Mouse (Mus musculus) lung, postnatal 14 days (tissue): ENCODE results near the gene Prss53.
"Not testable (repeated sequence)": the region's sequence is repeated elsewhere in the genome, so short reads cannot be mapped to it uniquely, and the experiment has no call there.

Experiments used
- DNase-seq: peaks from one replicate; pipeline ENCODE4 v3.0.0; 2021

The Prss53 gene

GRCm38 (mm10) chr7:127912190-127912871, 21.6 kb upstream of the Prss53 start, which contains the start of gene Kat8:
Gene Kat8 (plus strand): TSS chr7:127912516.
- DNase-seq: peak; percentile 89

GRCm38 (mm10) chr7:127908656-127909055, 17.9 kb upstream of the Prss53 start:
- DNase-seq: no peak

DNA sequence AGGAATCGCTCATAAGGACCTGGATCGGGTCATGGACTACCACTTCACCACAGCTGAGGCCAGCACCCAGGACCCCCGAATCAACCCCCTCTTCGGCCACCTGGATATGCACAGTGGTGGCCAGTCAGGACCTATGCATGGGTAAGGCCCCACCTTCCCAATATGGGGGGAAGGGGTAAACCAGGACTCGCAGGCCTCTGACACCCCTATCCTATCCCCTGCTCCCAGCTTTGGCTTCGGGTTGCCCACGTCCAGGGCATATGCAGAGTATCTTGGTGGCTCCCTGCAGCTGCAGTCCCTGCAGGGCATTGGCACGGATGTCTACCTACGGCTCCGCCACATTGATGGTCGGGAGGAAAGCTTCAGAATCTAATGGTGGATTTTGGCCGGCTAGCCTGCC, 17.2 kb upstream of the Prss53 start:
- no peak for DNase-seq

DNA sequence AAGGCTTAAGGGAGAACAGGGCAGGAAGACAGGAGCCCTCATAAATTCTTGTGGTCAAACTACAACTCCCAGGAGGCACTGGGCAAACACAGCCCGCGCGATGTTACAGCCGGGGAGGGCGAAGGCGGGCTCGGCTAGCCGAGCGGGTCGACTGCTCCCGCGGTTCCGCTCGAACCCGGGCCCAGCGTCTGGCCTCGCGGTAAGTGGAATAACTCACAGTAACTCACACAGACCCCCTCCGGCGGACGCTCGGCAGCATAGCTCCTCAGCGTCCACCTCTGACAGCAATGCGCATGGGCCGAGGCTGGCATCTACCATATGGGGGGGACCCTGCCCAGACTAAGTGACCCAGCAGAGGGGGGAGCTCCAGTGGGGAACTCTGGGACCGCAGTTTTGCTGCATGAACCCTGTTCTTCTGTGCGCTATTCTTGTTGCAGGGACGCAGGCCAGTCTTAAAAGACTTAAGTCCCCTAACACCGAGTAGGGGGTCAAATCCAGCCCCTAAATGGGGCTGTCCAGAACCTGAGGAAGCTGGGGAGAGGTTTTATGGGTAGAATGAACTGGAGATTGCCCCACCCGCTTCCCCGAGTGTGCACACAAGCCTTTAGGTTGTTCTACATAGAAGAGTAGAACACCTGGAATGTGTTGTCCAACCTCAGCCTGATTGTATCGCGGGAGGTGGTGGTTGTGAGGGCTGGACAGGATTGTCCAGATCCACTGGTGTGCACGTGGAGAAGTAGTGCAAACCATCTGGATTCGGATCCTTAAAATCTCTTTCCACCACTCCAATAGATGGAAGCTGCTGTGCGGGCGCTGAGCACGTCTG, 13.4 kb upstream of the Prss53 start, which contains the start of gene Bckdk:
TSS of gene Bckdk (plus strand) at position 112 of the 826 bp plus-strand sequence.
- peak; percentile 74 for DNase-seq

GRCm38 (mm10) chr7:127901772-127902171, 11.0 kb upstream of the Prss53 start:
- no peak for DNase-seq

GRCm38 (mm10) chr7:127899997-127900396, 9.2 kb upstream of the Prss53 start:
- DNase-seq: no peak

GRCm38 (mm10) chr7:127898179-127898956, 7.6 kb upstream of the Prss53 start:
- no peak for DNase-seq

DNA sequence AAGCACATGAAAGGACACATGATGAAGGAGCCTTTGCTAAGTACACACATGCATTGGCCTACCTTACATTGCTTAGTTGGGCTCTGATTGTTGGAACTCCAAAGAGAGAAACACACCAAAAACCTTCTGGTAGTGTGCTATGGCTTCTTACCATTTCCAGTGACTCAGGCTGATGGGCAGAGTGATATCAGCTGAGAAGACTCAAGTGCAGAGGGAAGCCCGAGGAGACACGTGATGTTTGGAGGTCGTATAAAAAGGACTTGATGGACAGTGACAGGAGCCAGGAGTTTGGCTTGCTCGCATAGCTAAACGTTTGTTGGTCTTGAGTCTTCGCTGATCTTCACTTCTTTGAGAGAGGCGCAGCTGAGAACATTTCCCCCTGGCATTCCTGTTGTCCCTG, 6.8 kb upstream of the Prss53 start:
- DNase-seq: no peak

DNA sequence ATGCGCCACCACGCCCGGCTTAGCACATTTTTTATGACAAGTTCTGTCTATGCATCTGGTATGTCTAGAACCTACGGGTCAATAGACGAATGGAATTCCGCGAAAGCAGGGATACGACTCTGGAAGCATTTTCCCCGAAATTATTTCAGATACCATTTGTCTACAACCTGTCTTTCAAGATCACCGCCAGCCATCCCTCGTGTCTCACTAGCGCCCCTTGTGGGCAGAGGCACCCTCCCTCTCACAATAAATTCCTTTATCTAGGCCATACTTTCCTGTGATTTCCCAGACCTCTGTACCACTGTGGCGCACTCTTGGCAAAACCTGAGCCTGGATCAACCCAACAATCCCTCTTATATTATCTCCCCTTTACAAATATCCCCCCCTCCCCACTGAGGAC, 5.6 kb upstream of the Prss53 start:
- peak; percentile 79 for DNase-seq

- not testable (repeated sequence) for DNase-seq
Observed at GRCm38 (mm10) chr7:127895891-127896290, 5.1 kb upstream of the Prss53 start.

- DNase-seq: peak; percentile 95
Observed at GRCm38 (mm10) chr7:127895442-127895841, 4.7 kb upstream of the Prss53 start, which contains the start of the genes Gm21974 and Vkorc1. Gene Gm21974 (minus strand): TSS chr7:127895454. Gene Vkorc1 (minus strand): TSS chr7:127895617.

DNA sequence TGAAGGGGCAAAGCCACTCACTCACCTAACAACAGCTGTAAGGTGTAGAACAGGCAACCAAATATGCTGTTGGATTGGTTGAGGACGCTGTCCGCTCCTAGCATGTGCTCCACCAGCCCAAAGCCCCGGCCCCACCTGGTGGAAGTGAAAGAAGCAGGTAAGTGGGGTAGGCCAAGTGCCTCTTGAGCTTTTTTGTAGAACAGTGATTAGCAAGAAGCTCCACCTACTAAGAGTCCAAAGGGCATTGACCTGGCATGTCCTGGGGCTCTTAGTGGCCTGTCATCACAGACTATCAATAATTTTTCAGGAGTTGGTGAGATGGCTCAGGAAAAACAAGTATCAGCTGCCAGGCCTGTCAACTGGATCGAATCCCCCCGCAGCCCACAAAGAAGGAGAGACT, 3.7 kb upstream of the Prss53 start:
- no peak for DNase-seq

- no peak for DNase-seq
Observed at GRCm38 (mm10) chr7:127888821-127889220, 1.9 kb downstream of the Prss53 start.

- no peak for DNase-seq
Observed at GRCm38 (mm10) chr7:127887781-127888180, 3.0 kb downstream of the Prss53 start.

GRCm38 (mm10) chr7:127887191-127887590, 3.6 kb downstream of the Prss53 start:
- no peak for DNase-seq

DNA sequence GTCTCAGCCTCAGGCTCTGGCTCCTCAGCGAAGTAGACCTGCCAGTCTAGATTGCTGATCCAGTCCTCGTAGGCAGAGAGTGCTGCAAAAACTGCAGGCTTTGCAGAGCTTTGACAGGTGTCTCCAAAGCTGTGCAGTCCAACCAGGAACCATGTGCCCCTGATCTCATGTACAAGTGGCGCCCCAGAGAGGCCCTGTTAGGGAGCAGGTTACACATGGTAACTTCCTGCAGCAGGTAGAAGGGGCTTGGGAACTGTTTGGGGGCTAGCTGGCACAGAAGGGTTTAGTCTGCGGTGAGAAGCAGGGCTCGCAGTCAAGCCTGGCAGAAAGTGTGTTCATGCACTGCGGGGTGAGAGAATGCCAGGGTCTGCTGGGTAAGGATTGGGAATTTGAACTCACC, 4.2 kb downstream of the Prss53 start:
- no peak for DNase-seq

GRCm38 (mm10) chr7:127885951-127886350, 4.8 kb downstream of the Prss53 start:
- peak; percentile 63 for DNase-seq

DNA sequence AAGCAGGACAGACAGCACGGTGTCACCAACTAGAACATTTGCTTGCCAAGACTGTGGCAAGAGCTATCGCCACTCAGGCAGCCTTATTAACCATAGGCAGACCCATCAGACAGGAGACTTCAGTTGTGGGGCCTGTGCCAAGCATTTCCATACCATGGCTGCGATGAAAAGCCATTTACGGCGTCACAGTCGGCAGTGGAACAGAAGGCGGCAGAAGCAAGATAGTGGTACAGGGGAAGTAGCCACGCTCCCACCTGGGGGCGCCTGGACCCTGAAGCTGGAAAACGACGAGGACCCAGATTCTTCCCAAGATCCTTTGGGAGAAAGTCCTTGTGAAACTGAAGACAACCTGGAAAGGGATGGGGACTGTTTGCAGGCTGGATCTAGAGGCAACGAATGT, 10.3 kb downstream of the Prss53 start:
- DNase-seq: no peak

DNA sequence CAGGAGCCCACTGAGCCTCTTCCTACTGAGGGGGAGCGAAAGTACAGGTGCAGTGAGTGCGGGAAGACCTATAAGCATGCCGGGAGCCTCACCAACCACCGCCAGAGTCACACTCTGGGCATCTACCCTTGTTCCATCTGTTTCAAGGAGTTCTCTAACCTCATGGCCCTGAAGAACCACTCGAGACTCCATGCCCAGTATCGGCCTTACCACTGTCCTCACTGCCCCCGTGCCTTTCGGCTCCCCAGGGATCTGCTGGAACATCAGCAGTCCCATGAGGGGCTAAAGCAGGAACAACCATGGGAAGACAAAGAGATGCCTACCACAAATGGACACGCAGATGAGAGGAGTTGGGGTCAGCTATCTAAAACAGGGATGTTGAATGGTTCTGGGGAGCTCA, 11.5 kb downstream of the Prss53 start:
- no peak for DNase-seq

DNA sequence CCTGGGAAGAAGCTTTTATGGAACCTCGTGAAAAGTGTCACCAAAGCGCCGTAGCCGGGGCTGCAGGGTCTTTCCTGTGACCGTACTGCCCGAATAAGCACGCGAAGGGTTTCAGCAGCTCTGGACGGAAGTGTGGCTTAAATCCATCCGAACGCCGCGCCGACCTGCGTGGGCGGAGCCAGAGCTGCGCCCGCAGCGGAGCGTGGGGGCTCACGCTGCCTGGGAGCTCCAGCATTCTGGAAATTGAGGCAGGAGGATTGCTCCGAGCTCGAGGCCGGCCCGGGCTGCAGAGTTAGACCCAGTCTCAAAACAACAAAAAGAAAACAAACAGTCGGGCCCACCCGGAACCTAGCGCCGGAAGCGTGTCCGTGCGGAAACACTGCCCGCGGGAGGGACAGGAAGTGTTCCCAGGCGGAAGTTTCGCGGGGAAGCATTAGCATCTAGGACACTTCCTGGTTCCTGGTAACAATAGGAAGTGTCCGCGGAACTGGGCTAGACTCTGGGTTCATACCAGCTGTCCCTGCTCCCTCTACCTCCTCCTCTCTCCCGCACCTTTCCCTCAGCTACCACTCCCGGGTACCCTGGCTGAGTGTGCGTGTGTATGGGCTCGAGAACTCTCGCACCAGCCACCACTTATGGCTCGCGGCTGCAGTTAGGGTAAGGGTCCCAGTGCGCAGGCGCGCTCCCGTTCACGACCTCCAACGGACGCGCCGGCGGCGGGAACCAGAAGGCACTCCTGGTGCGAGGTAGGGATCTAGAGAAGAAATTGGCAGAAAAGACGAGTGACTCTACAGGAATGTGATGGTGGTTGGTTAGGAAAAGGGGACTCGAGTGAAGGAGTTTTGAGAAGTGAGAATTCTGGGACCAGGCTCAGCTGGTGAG, 14.1 kb downstream of the Prss53 start, which contains the start of gene Zfp668:
TSS of gene Zfp668 (minus strand) at position 362 of the 882 bp plus-strand sequence.
- peak; percentile 92 for DNase-seq

DNA sequence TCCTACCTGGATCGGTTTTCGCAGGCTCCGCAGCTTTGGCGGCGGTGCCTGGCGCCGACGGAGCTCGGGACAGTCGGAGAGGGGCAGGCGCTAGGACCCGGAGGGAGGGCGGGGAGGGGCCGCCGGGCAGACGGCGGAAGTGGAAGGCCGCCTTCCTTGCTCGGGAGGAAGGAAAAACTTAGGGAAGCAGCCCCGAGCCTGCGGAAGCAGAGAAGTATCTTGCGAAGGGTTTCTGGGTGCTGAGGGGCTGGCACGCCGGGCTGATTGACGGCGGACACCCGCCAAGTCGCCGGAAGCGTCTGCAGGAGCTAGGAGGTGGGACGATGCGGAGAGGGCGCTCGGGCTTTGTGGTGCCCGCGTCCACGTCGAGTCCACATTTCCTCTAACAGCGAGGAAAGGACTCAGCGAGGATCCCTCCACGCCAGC, 14.7 kb downstream of the Prss53 start, which contains the start of gene Zfp646:
TSS of gene Zfp646 (plus strand) at position 181 of the 426 bp plus-strand sequence.
- DNase-seq: peak; percentile 75

- DNase-seq: peak; percentile 90
Observed at GRCm38 (mm10) chr7:127875627-127876001, 15.2 kb downstream of the Prss53 start.
